Mouse (Mus musculus) cerebellum, adult 11-12 months (tissue): ENCODE results near the gene Duox1.
A peak's percentile ranks its signal among the peaks of the same experiment; 100 is the strongest.
"Not testable (repeated sequence)": the region's sequence is repeated elsewhere in the genome, so short reads cannot be mapped to it uniquely, and the experiment has no call there.

Source experiments
- DNase-seq: peaks from one replicate; pipeline ENCODE4 v3.0.0; 2022

The Duox1 gene

DNA sequence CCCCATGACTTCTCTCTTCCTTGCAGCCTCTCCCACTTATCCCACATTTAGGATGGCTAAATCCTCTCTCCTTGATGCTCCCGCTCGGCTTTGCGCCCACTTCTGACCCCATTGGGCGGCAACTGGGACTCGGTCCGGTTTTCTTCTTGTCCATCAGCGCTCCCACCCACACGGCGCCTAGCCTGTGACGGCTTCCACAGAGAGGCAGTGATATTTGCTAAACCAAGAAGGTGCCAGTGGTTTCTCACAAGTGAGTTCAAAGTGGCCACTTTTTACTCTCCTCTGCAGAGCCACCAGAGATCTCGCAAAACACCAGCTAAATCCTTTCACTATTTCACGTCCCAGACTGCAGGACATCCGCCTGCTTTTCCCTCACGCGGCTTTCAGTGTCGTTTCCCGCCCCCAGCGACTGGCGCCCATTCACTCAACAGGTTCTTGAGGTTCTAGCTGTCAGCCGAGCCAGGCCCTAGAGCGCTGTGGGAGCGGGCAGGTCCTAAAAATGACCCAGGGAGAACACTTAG lies 60.6 kb downstream of the Duox1 start:
- DNase-seq = peak; percentile 68

- DNase-seq = peak; percentile 97
Measured at GRCm38 (mm10) chr2:122377215-122377674, 61.8 kb downstream of the Duox1 start.

DNA sequence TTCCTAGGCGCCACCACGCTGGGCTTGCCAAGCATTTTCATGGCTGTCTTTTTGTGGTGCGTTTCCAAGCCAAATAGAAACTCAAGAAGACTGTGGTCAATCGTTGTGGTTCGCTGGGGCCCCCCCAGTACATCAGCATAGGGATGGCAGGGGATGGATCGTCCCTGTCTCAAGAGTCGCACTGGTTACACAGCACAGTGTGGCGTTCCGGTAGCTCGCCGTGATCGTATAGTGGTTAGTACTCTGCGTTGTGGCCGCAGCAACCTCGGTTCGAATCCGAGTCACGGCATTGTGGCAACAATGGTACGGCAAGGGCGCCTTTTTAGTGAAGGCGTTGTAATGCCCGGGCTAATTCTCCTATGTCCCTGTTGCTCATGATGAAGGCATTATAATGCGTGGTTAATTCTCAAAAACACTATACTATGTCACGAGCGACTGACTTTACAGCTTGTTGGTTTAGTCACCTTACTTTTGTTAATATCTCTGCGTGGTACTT lies 62.3 kb downstream of the Duox1 start:
- DNase-seq = no peak

GRCm38 (mm10) chr2:122378421-122379291 lies 63.2 kb downstream of the Duox1 start:
- peak; percentile 69 for DNase-seq

DNA sequence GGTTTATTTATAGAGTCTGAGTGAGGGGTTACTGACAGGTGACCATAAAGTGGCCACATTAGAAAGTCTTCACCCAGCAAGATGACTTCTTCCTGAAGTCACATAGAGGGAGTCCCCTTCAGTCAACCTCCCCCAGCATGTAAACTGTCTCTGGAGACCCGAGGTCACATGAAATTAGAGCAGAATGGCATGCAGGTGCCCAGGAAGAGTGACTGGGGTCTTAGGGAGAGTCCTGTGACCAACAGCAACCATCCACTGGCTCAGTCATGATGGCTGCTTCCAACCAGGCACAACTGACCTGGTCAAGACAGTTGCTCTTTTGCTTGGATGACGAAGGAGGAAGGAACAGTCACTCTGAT lies 63.8 kb downstream of the Duox1 start:
- DNase-seq = peak; percentile 33

GRCm38 (mm10) chr2:122380768-122381311 lies 65.4 kb downstream of the Duox1 start:
- peak; percentile 72 for DNase-seq

DNA sequence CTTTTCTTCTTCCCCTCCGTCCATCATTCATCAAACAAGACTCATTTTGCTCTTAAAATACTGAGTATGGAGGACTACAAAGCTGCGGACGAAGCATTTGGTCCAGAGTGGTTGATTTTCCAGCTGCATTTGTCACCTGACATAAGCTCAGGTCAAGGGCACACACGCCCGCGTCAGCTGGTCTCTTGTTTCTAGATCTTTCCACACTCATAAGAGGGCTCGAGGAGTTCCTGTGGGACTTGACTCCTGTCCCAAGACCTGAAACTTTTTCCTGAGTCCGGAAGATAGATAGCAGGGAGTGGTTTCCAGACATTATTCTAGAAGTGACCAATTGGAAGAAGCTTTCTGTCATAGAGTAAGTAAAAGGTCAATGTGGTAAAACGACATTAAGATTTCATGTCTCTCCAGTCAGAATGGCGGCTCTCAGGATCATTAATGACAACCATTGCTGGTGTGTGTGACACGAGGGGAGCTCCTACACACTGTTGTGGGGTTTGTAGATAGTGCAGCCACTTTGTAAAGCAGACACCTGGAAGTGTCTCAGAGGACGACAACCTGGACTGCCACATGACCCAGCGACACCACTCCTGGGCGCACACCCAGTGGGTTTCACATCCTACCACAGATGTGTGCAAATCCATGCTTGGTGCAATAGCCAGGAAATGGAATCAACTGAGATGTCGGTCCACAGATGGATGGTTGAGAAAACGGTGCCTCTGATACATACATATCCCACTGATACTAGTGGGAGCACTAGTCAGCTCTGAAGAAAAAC lies 66.0 kb downstream of the Duox1 start:
- peak; percentile 30 for DNase-seq

GRCm38 (mm10) chr2:122382121-122382520 lies 66.6 kb downstream of the Duox1 start:
- no peak for DNase-seq

- no peak for DNase-seq
Measured at GRCm38 (mm10) chr2:122385095-122385494, 69.6 kb downstream of the Duox1 start.

DNA sequence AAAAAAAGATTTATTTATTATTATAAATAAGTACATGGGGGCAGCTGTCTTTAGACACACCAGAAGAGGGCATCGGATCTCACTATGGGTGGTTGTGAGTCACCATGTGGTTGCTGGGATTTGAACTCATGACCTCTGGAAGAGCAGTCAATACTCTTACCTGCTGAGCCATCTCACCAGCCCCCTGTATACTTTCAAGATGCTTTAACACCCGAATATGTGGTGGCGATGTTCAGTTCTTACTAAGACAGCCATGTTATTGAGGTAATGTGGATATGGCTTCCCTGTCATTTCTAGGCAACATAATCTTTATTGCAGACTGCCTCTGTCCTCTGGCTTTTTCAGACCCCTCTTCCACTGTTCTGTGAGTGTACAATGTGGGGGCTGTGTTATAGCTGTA lies 71.7 kb downstream of the Duox1 start:
- DNase-seq = not testable (repeated sequence)

DNA sequence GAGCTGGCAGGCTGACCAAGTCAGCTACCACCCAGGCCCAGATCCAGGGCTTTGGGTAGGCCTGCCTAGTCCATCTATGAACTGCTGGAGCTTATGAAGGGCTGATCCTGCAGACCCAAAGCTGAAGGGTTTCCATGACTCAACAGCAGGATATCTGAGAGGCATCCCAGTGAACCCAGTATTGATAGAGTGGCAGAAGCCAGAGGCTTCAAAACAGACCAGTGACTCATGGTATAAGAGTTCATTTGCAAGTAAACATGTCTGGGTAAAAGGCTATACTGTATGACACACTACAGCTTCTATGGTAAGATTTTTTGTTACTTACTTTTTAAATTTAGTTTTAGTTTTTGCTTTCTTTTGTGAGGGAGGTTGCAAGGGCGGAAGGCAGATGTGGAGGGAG lies 80.7 kb downstream of the Duox1 start:
- DNase-seq = no peak
